Mouse (Mus musculus) inflammation-experienced regulatory T-cells, adult 16 weeks (primary cell): ENCODE data around the gene Scgb2b15. TPM values are rescaled to one million over a fixed set of nuclear protein-coding genes. Genes with fewer than 3 reads are reported as not detected.

Experiments used
- polyA plus RNA-seq: library from polyadenylated mRNA; unstranded; fragments of 100-300 nt; shearing (Covaris generic); gene quantifications from one replicate; pipeline ENCODE4 v1.2.1, GENCODE M21; 2017

Scgb2b15 gene
- not detected for polyA plus RNA-seq

DNA sequence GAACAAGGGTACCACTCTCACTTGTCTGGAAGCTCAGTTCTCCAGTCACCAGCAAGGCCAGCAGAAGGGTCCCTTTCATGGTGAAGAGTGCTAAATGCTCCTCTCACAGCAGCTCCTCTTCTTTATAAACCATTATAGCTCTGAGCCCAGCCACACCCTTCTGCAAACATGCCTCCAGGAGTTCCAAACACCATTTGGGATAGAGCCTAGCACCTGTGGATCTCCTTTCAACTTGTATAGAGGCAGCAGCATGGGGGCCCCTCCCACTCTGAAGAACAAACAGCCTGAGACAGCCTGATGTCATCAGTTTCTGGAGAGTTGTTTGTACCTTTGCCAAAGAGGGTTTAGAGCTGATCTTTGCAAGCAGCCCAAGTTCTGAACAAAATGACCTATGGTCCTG is at the start of gene Scgb2b15:
TSS of gene Scgb2b15 (minus strand) at position 101 of the 400 bp plus-strand sequence.

DNA sequence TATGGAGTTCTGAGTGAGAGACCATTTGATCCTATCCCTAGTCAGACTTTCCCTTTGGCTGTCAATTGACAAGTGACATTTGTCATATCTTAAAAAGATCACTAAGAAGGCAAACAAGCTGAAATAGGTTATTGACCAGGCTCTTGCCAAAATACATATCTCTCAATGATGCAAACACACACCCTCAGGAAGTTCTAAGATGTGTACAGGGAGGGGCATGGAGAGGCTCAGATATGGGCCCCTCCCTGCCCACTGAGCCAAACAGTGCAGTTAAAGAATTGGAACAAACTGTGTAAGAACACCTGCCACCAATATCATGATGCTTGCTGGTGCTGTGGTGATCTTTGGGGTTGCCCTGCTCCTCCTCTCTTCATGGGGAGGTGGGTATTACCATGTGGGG is 6.8 kb upstream of the Scgb2b15 start, which contains the start of gene Scgb1b15:
TSS of gene Scgb1b15 (plus strand) at position 301 of the 400 bp plus-strand sequence.

Other genes starting within 250 kb of the Scgb2b15 start
- not detected for gene Scgb1b15, start 6.9 kb upstream of the Scgb2b15 start, polyA plus RNA-seq
- gene Scgb2b17, start 226.9 kb upstream of the Scgb2b15 start, polyA plus RNA-seq, result not detected
- gene Scgb1b17, start 233.8 kb upstream of the Scgb2b15 start, polyA plus RNA-seq, result not detected